In the genomic region with DNA sequence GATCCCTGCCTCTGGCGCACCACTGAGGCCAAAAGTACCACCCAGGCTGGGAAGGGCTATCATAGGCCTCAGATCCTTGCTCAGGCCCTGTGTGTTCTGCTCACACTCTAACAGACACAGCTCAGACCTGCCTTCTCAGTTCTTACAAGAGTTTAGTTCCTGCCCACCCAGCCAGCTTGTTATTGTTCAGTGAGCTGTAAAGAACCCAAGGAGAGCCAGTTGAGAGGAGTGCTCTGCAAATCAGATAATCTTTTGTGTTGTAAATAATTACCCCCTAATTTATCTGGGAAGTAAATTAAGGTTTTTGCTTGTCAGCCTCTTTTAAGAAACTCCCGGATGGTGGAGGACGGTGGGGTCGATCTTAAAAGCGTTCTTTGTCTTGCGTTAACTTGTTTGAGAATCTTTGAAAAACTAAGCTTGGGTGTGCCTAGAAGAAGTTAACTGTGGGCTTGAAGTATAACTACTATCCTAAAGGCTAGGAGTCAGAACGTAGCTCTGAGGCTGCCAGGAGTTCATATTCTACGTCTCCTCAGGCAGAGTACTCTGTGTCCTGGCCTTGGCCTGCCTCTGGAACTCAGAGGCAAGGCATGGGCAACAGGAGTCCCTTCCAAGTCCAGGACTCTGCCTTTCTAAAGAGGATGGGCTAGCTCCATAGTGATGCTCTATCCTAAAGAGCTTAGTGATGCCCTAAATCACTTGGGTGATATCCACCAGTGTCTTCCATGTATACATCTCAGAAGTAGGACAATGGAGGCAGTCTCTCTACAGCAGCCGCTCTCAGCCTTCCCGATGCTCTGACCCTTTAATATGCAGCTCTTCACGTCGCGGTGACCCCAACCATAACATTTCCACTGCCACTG, we compare ENCODE assay signal across 14 mouse cellular contexts.
DNase-seq lines count a peak whose midpoint lies in the region; ATAC-seq lines count a peak whose summit lies in the region.
"Had no signal": no experiment of that assay in that cellular context is flagged by ENCODE, and none has a peak within 500 bp of the region (broad histone marks: within the 10 kb centered on the region; RNA-seq: fewer than 3 reads in every experiment).

No protein-coding gene starts in this region.

- H3K4me1 ChIP-seq in embryonic facial prominence, embryonic 14.5 days (ENCODE audit: control insufficient read depth, insufficient read depth, low read length): no peaks in the 10 kb centered on the region; the same call in 1 of the 2 replicates
- H3K4me1 ChIP-seq in heart, embryonic 12.5 days (replicated peaks): no peaks in the 10 kb centered on the region

- WGBS in embryonic facial prominence, embryonic 14.5 days: 68% methylated on average over 13 of the region's 13 CpGs
- WGBS in heart, embryonic 12.5 days: 79% methylated on average over 13 of the region's 13 CpGs

- no peak overlapping the region for H3K4me2 ChIP-seq in embryonic facial prominence, embryonic 14.5 days (ENCODE audit: low read depth, low read length)
- no peak overlapping the region for H3K4me2 ChIP-seq in heart, embryonic 12.5 days
- H3K4me2 ChIP-seq: liver, embryonic 11.5 days; midbrain, embryonic 12.5 days had no signal

- no peaks in the 10 kb centered on the region for H3K36me3 ChIP-seq in embryonic facial prominence, embryonic 14.5 days (ENCODE audit: control insufficient read depth, insufficient read depth, low read length)
- H3K36me3 ChIP-seq in heart, embryonic 12.5 days: peaks cover 20% of the 10 kb centered on the region
- H3K36me3 ChIP-seq: G1E; midbrain, embryonic 12.5 days had no signal

- DNase-seq in heart, adult 11 months: peak; percentile 66
- no peak for DNase-seq in heart, postnatal 10 days
- peak; percentile 59 for DNase-seq in ES-CJ7 (ENCODE audit: low read depth, low spot score)
- peak; percentile 73 for DNase-seq in embryonic facial prominence, embryonic 14.5 days (ENCODE audit: low spot score)
- DNase-seq in kidney, postnatal 36 days: peak; percentile 10 to 29
- DNase-seq in lung, postnatal 25 days (ENCODE audit: low spot score): no peak
- no peak for DNase-seq in urinary bladder, postnatal 4 days (ENCODE audit: low spot score in 2 of 2)
- DNase-seq: cerebellum, postnatal 14 days; gastrocnemius, postnatal 36 days had no signal

- peak; percentile 84 for ATAC-seq in embryonic facial prominence, embryonic 14.5 days (ENCODE audit: low read depth)
- ATAC-seq in heart, embryonic 12.5 days (ENCODE audit: insufficient number of reproducible peaks, low FRiP score): no peak
- ATAC-seq: lung, postnatal 0 days had no signal

- H3K9ac ChIP-seq in embryonic facial prominence, embryonic 14.5 days (ENCODE audit: low read depth, low read length): no peak overlapping the region
- H3K9ac ChIP-seq in heart, embryonic 12.5 days: no peak overlapping the region
- H3K9ac ChIP-seq: midbrain, embryonic 12.5 days had no signal

- H3K4me3 ChIP-seq in embryonic facial prominence, embryonic 14.5 days (ENCODE audit: low read depth, low read length): no peak overlapping the region
- no peak overlapping the region for H3K4me3 ChIP-seq in heart, embryonic 12.5 days
- H3K4me3 ChIP-seq: midbrain, embryonic 12.5 days had no signal

- H3K27ac ChIP-seq in embryonic facial prominence, embryonic 14.5 days (replicated peaks; ENCODE audit: low read depth, low read length): 0 out of 2 replicates have a peak overlapping the region, but pooled peaks have one; percentile 10
- H3K27ac ChIP-seq in heart, embryonic 12.5 days (ENCODE audit: poor library complexity, severe bottlenecking): no peak overlapping the region
- H3K27ac ChIP-seq: midbrain, embryonic 12.5 days had no signal

- no peaks in the 10 kb centered on the region for H3K9me3 ChIP-seq in embryonic facial prominence, embryonic 14.5 days (ENCODE audit: control insufficient read depth, low read length)
- H3K9me3 ChIP-seq in heart, embryonic 12.5 days (replicated peaks): no peaks in the 10 kb centered on the region
- H3K9me3 ChIP-seq: midbrain, embryonic 12.5 days had no signal

- H3K27me3 ChIP-seq in embryonic facial prominence, embryonic 14.5 days (replicated peaks; ENCODE audit: control insufficient read depth, insufficient read depth, low read length): no peaks in the 10 kb centered on the region
- no peaks in the 10 kb centered on the region for H3K27me3 ChIP-seq in heart, embryonic 12.5 days (replicated peaks)

- intact Hi-C loops in heart, postnatal 10 days (cut with DNase I): no loop called here

Comparison
In these comparisons a context has a peak if more than half of its experiments do, and no peak if none do; other contexts are left out.
1. DNase-seq: peak in heart, adult 11 months (single experiment), ES-CJ7 (single experiment), embryonic facial prominence, embryonic 14.5 days (single experiment) and kidney, postnatal 36 days (2 of 2); none in heart, postnatal 10 days (0 of 2), lung, postnatal 25 days (single experiment) and urinary bladder, postnatal 4 days (0 of 2).